Mouse (Mus musculus): ENCODE measurements around the gene Lrp5.

Gene Lrp5

DNA sequence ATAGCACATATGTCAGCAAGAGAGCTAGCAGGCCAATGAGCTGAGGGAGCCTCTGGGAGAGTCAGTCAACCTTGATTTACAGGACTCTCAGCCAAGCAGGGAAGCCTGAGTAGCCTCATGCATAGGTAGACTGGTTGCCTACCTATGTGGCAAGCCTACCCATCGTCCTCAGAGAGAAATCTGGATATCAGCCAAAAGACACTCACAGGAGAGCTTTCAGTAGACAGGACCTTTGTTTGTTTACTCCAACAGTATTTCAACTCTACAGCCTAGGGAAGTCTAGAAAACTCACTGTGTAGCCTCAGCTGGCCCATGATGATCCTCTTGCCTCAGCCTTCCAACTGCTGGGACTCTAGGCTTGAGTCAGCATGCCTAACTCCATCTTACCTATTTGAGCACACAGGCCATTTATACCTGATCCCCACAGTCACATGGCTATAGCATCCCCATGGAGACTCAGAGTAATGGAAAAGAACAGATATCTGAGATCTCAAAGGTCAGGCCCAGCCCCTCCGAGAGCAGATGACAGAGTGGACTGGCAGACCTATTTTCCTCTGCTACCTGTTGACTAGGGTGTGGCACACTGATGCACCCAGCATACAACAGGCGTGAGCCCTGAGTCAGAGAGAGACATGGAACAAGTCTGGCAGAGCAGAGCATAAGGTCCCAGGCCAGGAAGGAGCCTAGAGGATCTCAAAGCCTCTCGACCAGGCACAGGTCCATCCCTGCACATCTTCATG, 73.7 kb downstream of the Lrp5 start:
- DNase-seq (ENCODE audit: low spot score in 2 of 2), result no peak

DNA sequence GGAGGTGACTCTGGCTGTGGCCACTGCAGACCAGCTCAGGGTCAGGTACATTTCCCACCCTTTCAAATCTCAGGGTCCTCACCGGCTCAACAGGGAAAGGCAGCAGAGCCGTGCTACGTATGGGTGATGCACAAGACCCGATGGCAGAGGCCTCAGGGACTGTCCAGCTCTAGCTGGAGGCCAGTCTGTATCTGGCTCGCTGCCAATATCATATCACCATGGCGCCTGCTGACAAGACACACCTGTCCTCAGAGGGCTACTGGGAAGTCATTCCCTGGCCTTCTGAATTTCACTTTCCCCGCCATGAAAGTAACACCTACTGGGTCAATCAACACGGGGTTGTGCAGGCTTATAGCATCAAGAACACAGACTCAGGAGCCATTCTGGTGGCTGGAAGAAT, 74.6 kb downstream of the Lrp5 start:
- DNase-seq (ENCODE audit: low spot score in 2 of 2), result no peak

DNA sequence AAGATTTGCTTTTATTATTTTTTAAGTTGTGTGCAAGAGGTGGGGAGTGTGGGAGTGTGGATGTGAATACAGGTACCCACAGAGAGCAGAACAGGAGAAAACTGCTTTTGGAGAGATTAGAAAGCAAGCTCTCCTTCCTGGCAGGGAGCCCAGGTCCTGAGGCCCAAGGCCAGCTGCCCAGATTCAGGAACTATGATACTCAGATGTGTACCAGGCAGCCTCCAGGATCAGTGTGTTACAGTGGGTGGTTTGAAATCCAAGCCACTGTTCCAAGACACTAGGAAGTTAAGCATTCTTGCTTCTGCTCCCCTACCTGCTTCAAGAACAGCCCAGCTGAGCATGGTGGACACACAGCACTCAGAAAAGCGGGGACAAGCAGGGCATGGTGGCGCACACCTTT, 75.5 kb downstream of the Lrp5 start:
- no peak for DNase-seq (ENCODE audit: low spot score in 2 of 2)

DNA sequence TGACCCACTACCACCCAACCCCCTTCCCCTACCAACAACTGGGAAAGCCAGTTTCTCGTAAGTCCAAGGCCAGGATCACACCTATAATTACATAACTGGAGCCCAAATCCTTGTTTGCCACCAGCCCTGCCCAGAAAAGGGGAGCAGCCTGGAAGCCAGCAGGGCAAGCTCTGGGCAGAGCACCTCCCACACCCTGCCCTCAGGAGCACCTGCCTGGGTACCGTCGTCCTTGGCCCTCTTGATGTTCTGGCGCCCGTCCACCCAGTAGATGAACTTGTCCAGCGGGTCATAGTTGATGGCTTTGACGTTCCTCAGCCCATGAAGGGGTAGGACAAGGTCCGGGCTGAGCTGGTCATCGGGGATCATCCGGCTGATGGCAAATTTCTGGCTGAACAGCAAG, 76.5 kb downstream of the Lrp5 start:
- DNase-seq (ENCODE audit: low spot score in 2 of 2), result no peak

DNA sequence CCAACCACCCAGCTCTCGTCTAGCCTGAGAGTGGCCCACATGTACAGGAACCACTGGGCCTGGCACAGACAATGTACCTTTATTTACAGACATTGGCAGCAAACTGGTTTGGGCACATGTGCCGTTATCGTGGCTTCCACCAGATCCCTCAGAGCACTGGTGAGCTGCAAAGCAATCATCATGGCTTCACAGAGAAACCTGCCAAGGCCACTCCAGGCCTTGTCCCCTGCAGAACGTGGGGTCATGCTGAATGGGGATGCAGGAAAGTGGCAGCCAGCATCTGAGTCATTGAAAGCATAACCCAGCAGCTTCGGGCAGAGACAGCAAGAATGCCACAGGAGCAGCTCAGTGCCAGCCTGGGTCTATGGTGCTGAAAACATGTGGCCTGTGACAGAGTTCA, 92.0 kb downstream of the Lrp5 start:
- DNase-seq (ENCODE audit: low spot score in 2 of 2), result no peak

DNA sequence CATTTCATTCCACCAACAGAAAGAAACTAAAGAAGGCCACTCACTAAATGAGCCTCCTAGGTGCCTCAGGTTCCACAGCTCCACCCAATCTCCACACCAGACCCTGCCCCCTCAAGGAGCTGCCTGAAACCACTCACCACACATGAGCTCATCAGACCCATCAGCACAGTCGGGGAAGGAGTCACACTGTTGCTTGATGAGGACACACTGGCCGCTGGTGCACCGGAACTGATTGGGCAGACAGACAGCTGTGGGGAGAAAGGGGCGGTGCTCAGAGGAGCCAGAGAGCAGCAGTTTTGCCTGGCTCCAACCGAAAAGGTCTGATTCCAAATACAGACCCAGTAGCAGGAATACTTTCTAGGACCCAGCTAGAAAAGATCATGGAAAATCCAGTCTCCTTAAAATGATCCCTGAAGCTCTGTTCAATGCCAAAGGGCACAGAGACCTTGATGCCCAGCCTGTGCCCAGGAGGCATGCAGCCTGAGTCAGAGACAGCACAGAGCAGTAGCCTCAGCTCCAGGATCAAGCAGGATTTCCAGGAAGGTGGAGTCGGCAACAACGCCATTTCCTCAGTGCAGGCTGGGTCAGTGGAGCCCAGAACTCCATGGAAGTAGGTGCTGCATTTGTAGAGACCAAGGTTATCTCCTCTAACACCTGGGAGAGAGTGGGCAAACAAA, 92.8 kb downstream of the Lrp5 start:
- DNase-seq (ENCODE audit: low spot score in 2 of 2), result no peak

DNA sequence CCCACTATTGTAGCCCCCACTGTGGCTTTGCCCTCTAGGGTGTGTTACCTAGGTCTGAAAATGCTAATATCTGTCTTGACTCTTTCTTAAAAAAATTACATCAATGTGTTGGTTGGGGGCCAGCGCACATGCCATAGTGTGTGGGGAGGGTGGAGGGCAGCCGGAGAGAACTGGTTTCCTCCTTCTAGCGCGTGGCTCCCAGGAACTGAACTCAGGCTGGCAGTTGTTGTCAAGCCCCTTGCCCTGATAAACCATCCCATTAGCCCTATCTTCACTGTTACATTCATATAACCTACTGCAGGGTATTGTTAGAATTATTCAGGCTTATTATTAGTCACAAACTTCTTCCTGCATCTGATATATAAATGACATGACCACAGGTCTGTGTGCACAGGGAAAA, 96.4 kb downstream of the Lrp5 start:
- no peak for DNase-seq (ENCODE audit: low spot score in 2 of 2)

DNA sequence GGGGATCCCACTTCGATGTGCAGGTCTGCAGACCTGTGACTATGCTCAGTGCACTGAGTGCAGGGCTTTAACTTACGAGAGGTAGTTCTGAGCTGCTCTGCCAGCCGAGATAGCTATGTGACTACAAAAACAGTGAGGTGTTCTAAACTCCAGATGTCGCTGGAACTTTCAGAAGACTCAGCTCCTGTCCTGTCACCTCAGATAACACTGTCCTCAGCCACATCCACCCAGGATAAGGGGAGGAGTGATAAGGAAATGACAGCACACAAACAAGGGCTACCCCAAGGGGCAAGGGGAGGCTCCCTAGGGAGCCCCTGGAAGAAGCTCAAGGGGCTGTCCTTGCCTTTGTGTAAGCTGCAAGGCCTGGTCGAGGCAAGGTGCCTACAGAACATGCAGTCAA, 96.8 kb downstream of the Lrp5 start:
- no peak for DNase-seq (ENCODE audit: low spot score in 2 of 2)

DNA sequence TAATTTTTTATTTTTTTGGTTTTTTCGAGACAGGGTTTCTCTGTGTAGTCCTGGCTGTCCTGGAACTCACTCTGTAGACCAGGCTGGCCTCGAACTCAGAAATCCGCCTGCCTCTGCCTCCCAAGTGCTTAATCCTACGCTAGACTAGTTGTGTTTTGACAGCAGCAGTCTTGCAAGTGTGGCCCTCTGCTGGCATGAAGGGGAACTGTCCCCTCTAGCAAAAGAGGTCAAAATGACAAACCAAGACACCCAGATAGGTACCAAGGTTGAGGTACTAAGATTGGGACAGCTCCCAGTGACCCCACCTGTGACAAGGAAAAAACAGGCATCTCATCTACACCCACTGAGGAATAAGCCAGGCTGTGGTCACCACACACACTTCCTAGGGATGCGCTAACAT, 98.6 kb downstream of the Lrp5 start:
- peak; percentile 25 to 45 for DNase-seq (ENCODE audit: low spot score in 2 of 2)

DNA sequence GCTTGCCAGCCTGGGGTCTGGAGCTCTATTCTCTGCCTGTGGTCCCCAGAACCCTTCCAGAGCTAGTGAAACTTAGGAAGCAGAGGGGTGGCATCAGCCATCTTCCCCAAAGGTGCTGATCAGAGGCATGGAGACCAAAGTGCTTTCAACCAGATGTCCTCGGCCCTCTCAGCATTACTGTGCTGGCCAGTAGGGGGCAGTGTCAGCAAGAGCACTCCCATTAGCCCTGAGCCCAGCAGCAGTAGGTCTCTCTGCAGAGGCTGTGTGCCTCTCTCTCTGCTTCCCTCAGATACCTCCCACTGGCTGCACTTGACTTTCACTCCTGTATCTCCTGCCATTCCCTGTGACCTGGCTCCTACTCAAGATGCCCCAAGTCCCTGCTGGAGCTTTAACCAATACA, 99.8 kb downstream of the Lrp5 start:
- DNase-seq (ENCODE audit: low spot score in 2 of 2), result peak; percentile 13 to 57

DNA sequence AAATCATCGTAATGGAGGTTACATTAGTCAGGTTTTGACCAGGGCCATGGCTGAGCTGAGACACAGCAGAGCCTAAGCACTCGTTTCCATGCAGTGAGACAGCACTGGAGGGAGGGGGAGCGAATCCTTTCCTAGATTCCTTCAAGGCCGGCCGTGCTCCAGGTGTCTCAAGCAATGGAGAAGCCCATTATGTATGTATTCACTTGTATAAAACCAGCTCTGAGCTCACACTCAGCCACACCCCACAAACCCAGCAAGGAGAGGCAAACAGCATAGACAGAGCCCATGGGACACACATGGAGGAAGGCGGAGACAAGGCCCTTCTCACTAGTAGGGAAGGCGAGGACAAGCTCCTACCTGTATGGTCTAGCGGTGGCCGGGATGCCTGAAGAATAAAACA, 100.3 kb downstream of the Lrp5 start:
- no peak for DNase-seq (ENCODE audit: low spot score in 2 of 2)

DNA sequence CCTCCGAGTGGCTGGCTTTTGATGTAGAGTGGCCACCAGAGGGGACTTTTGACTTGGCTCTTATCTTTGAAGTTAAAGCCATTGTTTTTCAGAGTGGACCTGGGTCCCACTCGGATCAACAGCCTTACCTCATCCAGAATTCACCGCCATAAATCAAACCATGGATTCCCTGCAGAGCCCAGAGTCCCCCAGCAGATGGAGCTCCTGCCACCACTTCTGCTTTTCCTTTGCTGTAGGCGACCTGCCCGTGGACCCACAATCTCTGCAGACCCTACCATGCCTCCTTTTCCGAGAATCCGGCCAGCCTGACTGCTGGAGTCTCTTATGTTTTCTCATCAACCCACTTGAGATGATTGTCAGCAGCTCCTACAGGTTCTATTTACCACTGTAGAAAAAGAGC, 105.0 kb downstream of the Lrp5 start:
- DNase-seq (ENCODE audit: low spot score in 2 of 2), result peak; percentile 7 to 50

DNA sequence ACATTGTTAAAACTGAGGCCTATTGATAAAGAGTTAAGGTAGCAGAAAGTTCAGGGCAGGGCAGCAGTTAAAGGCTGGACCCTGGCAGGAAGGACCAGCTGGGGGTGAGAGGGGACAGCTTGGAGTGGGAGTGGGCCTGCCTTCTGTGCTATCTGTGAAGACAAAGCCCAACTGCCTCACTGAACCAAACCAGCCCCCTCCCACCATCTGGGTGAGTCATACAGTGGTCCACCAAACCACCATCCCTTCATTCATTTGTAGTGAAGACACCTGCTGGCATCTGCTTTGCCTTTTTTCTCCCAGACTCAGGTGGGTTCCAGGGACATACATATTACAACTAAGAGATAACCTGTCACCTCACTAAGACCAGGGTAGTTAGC, 108.5 kb downstream of the Lrp5 start:
- DNase-seq (ENCODE audit: low spot score in 2 of 2), result no peak

DNA sequence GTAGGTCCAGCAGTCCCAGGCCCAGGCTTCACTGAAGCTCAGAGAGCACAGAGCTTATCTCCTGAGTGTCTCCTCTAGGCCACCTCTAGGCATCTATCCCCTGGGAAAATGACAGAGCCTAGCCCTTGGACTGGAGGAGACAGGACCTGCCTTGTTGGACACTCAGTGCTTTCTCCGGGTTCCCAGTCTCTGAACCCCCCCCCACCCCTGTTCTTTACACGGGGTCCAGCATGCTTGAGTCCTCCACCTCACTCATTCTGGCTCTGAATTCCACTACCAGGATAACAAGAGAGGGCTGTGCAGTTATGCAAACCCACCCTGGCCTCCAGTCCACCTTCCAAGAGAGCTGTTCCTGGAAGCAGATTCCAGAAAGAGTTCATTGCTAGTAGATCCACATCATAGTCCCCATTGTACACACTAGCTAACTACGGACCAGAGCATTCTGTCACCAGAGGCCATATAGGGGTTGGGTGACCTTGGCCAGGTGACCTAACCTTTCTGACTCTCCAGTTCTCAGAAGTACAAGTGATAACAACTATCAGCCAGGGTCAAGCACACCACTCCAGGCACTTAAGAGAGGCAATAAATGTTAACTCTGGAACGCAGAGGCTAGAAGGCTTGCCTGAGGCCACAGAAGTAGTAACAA, 109.0 kb downstream of the Lrp5 start:
- no peak for DNase-seq (ENCODE audit: low spot score in 2 of 2)

DNA sequence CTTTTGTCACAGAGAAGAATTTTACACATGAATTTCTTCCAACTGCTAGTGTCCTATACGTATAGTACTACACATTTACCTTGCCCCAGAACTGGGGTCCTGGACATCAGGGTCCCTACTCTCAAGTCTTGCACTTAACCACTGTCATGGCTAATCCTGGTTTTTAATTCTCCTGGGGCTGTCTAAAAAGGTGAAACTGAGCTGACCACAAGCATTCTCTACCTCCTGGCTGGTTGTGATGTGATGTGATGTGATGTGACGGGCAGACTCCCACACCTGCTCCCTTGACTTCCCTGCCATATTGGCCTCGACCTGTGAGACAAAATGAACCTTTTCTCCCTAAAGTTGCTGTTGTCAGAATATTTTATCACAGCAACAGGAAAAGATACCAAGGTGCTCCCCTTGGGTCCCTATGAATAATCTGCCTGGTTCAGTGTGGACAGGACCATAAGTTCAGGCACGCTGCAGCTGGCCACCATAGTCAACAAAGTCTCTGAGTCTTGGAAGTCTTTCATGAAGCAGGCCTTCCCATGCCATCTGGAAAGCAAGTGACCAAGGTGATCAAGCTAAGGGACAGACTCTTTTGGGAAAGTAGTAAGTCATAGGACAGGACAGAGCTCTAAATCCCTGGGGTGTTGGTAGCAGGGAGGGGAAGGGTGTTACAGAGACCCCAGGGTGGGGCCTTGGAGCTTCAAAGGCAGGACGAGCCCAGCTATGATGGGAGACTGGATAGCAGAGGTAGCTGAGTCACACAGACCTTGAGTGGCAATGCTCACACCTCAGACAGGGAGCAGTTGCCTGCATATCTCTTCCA, 109.7 kb downstream of the Lrp5 start:
- no peak for DNase-seq (ENCODE audit: low spot score in 2 of 2)

DNA sequence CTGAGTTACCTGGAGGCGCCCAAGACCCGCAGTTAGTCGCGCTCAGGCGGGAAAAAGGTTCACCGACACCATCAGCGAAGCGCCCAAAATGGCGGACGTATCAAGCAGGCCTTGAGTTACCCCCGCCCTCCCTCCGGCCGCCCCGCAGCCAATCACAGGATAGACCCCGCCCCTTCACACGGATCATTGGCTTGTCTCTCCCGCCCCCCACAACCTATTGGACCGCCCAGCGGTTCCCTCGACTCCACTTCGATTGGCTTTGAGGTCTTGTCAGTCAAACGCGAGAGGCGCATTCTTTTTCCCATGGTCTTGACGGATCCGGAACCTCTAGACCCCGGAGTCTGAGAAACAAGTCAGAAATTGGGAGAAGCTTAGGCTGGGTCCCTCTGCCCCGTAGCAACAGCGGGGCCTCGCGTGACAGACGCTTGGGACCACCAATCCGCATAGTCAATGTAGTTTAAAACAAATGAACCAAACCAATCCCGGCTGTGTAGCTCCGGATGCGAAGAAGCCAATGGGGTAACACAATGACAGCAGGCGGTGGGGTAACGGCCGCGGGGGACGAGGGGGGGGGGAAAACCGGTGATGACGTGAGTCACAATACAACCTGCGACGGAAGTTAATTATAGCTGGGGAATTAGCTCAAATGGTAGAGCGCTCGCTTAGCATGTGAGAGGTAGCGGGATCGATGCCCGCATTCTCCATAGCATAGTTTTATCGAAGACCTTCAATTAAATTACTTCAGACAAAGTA, 110.6 kb downstream of the Lrp5 start, which contains the start of gene Ppp6r3:
Gene Ppp6r3, minus strand, starts transcription at position 118 of the 753 bp plus-strand sequence.
- peak; percentile 98 to 99 for DNase-seq (ENCODE audit: low spot score in 2 of 2)

DNA sequence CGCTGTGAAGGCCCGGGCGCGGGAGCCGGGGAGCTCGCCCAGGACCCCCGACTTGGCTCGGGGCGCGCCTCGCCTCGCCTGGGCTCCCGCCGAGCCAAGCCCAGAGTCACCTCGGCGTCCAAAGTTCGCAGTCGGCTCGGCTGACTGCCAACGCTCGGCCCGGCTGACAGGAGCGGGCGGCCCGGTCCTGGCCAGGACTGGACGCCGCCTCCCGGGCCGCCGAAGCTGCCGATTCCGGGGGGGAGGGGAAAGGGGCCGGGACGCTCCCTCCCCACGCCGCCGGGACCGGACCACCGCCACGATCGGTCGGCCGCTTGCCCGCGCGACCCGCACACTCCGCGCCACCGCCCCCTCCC, 111.1 kb downstream of the Lrp5 start:
- DNase-seq (ENCODE audit: low spot score in 2 of 2), result no peak

DNA sequence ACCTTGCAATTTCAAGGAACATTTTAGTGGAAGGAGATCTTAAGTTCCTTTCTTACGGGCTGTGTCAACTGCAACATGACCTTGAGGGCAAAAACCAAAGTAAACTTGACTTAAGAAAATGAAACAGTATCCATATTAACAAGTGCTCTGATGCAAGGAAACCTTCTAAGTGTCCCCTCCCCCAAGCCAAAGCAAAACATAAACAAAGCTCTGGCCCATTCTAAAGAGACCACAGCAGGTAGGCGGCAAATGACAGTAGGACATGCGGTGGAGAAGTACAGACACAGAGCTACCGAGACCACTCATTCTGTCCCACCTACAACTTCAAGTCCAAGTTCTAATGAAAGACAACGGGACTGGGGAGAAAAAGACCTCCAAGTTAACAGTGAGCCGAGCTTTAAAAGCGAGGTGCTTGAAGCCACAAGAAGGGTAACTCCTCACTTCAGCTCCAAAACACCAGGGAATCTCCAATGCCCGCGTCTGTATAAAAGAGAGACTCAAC, 111.7 kb downstream of the Lrp5 start:
- no peak for DNase-seq (ENCODE audit: low spot score in 2 of 2)

DNA sequence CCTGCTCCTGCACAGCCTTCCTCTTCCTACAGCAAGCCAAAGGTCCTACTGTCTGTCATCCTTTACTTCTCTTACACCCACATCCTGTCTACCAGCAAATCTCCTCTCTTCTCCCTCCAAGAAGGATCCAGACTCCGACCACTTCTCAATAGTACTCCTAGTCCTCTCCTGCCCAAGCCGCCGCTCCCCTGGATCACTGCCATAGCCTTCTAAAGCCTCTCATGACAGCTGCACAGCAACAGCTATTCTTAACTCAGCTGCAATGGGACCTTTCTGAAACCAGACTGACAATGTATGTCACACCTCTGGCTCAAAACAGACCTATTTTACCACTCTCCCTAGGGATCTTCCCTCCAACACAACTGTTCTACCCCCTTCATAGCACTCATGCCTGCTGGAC, 122.1 kb downstream of the Lrp5 start:
- no peak for DNase-seq (ENCODE audit: low spot score in 2 of 2)

DNA sequence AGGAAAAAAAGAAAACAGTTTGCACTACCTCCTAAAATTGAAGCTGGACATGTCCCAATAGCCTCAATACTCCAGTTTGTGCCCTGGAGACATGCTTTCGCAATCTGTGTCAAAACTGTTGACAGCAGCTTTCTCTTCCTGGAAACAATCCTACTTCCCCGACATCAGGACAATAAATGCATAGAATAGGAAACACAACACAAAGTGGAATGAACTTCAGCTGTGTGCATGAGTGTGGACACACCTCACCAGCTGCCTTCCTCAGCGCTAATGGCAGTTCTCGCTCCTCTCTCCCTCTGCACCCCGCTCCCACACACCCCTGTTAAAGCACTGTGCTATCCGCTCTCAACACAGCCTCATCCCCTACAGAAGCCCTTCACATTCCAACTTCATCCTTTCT, 123.6 kb downstream of the Lrp5 start:
- DNase-seq (ENCODE audit: low spot score in 2 of 2), result no peak

DNA sequence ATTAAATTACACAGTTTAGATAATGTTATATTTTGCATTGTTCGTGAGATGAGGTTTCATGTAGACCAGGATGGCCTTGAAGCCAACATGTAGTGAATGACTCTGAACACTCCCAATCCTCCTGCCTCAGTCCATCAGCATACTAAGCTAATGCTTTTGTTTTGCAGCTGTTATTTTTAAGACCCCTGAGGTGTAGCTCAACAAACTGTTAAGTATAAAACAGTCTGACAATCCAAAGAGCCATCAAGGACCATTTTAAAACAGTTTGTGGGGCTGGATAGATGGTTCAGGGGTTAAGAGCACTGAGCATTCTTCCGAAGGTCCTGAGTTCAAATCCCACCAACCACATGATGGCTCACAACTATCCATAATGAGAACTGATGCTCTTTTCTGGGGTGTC, 124.1 kb downstream of the Lrp5 start:
- no peak for DNase-seq (ENCODE audit: low spot score in 2 of 2)
